Mouse (Mus musculus) T-helper 1 cell (primary cell): ENCODE results near the gene Gbp7.
"Not testable (repeated sequence)": the region's sequence is repeated elsewhere in the genome, so short reads cannot be mapped to it uniquely, and the experiment has no call there.

Experiments used
- in situ Hi-C: fragments of 300-600 bp; cut with MboI, MseI; formaldehyde crosslinking; loops from one replicate; pipeline ENCODE4 v1.15.1; 2025; ENCODE audit warnings: high pct_unique_total_duplicates

Gbp7 gene

GRCm38 (mm10) chr3:142560296-142560948 is 30.3 kb downstream of the Gbp7 start:
- in situ Hi-C loops, result loop anchor here (5.0 kb wide), 2 partner anchors 67 to 68 kb away; partner anchors contain the start of gene Gbp5

GRCm38 (mm10) chr3:142561045-142561646 is 31.0 kb downstream of the Gbp7 start:
- in situ Hi-C loops, result loop anchor here (5.0 kb wide), 2 partner anchors 66 to 69 kb away; partner anchors contain the start of gene Gbp5

DNA sequence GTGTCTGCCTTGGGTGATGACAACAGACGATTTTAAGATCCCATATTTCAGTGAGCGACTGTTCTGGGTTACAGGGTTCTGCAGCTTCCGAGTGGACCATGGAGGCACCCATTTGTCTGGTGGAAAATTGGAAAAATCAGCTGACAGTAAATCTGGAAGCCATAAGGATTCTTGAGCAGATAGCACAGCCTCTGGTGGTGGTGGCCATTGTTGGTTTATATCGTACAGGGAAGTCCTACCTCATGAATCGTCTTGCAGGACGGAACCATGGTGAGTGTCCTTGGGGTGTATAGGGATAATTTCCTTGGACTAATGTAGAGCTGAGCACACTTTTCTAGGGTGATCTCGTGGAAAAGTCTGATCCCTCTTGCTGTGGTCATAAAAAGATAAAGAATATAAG is 31.5 kb downstream of the Gbp7 start:
- in situ Hi-C loops, result loop anchor here (5.0 kb wide), 2 partner anchors 66 to 69 kb away; partner anchors contain the start of gene Gbp5

DNA sequence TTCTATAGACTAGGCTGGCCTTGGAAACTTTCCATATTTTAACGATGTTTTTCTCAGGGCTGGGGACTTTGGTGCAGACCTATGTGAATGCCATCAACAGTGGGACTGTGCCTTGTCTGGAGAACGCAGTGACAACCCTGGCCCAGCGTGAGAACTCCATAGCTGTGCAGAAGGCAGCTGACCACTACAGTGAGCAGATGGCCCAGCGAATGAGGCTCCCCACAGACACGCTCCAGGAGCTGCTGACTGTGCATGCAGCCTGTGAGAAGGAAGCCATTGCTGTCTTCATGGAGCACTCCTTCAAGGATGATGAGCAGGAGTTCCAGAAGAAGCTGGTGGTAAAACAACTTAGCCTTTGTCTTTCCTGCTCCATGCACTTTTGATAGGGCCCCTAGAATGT is 37.3 kb downstream of the Gbp7 start:
- in situ Hi-C loops, result not testable (repeated sequence)

DNA sequence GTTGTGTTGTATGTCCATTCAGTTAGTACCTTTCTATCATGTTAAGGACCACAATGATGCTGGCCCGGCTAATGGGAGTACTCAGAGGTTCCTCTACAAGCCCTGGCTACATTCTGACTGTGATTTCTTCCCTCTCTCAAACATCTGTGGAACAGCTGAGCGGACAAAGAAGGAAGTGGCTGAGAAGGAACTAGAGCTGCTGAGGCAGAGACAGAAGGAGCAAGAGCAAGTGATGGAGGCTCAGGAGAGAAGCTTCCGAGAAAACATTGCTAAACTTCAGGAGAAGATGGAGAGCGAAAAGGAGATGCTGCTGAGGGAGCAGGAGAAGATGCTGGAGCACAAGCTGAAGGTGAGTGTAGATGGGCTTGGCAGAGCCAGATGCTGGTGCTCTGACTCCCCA is 40.6 kb downstream of the Gbp7 start:
- in situ Hi-C loops, result no loop called here

GRCm38 (mm10) chr3:142577108-142577507 is 47.0 kb downstream of the Gbp7 start:
- in situ Hi-C loops, result no loop called here

DNA sequence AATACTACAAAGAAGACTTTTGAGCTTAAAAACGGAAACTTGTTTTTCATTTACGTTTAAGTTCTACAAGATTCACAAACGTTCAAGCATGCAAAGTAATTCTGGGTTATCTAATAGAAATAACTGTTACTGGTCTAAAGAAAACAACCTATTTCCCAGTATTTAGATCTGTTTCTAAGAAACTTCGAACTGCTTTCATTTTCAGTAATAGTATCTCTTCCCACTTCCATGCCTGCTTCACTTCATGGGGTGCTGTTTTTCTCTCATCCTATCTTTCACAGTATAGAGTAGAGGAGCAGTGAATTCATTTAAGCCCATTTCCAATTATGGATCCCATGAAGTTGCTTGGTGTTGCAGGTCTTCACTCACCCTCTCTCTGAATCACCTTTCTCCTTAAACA is 48.2 kb downstream of the Gbp7 start:
- in situ Hi-C loops, result no loop called here

GRCm38 (mm10) chr3:142583067-142583466 is 52.9 kb downstream of the Gbp7 start:
- in situ Hi-C loops, result no loop called here

GRCm38 (mm10) chr3:142587386-142587785 is 57.2 kb downstream of the Gbp7 start:
- in situ Hi-C loops, result no loop called here

DNA sequence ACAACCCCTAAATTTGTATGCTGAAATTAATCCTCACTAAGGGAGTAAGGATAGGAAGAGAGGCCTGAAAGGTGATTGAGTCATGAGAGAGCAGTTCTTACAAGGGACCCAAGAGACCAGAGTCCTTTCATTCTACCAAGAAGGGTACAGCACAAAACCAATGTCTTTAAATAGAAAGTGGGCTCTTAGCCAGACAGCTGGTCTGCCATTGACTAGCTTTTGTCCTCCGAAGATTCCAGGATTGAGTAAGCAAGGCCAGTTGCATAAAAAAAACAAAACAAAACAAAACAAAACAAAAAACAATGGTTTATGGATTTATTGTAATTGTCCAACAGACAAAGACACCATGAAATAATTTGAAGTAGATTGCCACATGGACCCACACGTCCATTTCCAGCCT is 58.7 kb downstream of the Gbp7 start:
- in situ Hi-C loops, result no loop called here

- in situ Hi-C loops, result no loop called here
These were observed 60.4 kb downstream of the Gbp7 start for GRCm38 (mm10) chr3:142590431-142591067.

GRCm38 (mm10) chr3:142594547-142594946 is 64.4 kb downstream of the Gbp7 start, which contains the start of gene Gbp2b:
Gene Gbp2b, plus strand, starts transcription at chr3:142594847.
- in situ Hi-C loops, result no loop called here

DNA sequence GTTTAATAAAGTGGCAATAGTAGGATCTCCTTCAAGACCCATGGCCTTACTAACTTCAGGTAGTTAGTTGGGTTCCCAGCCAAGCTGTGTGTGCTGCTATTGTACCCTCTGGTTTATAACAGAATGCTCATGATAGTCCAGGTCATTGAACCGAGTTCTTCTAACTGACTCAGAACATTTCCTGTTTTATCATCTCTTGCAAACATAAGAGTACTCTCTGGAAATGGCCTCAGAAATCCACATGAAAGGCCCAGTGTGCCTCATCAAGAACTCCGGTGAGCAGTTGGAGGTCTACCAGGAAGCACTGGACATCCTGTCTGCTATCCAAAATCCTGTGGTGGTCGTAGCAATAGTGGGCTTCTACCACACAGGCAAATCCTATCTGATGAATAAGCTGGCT is 67.8 kb downstream of the Gbp7 start:
- in situ Hi-C loops, result no loop called here
